Mouse (Mus musculus): ENCODE results near the gene Cops7b. TPM values are rescaled to one million over a fixed set of nuclear protein-coding genes. Genes with fewer than 3 reads are reported as not detected.

Gene Cops7b
- polyA plus RNA-seq, 1 experiment from 2014 or later: 45.4 TPM

DNA sequence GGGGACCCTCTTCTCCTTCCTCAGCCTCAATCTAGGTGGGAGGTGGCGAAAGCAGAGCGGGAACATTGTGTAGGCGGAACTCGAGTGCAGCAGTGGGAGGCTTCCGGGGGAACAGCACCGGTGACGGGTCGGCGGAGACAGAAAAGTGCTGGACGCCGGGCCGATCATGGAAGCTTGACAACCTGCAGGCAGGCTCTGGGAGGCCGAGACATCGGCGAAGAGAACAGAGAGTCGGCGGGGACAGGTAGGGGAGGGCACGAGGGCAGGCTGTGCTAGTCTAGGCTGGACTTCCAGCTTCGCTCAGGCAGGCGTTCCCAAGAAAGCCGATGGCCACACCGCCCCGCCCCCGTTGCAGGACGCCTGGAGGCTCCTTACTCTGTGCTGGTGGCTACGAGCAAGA is 4.3 kb downstream of the Cops7b start:
- under 1% methylated on average over 26 of the region's 26 CpGs for WGBS
- peak overlapping the region; percentile 93 for H3K4me3 ChIP-seq (ENCODE audit: low read length)
- peak overlapping the region; percentile 74 for H3K4me2 ChIP-seq (replicated peaks; ENCODE audit: low read depth, low read length)
- H3K4me1 ChIP-seq (ENCODE audit: insufficient read depth, low read length): peaks cover 17% of the 10 kb centered on the region
- H3K9ac ChIP-seq (replicated peaks; ENCODE audit: low read length): peak overlapping the region; percentile 84
- ATAC-seq (ENCODE audit: low FRiP score, low TSS enrichment): peak; percentile 4; the same call in 1 of the 2 replicates
- H3K27ac ChIP-seq (ENCODE audit: low read length): no peak overlapping the region
- 0 out of 2 replicates have a peak, but pooled peaks cover 2% of the 10 kb centered on the region for H3K36me3 ChIP-seq (ENCODE audit: insufficient read depth, low read length)
- no peaks in the 10 kb centered on the region for H3K27me3 ChIP-seq (ENCODE audit: insufficient read depth, low read length)
- H3K9me3 ChIP-seq (ENCODE audit: low read length): no peaks in the 10 kb centered on the region

DNA sequence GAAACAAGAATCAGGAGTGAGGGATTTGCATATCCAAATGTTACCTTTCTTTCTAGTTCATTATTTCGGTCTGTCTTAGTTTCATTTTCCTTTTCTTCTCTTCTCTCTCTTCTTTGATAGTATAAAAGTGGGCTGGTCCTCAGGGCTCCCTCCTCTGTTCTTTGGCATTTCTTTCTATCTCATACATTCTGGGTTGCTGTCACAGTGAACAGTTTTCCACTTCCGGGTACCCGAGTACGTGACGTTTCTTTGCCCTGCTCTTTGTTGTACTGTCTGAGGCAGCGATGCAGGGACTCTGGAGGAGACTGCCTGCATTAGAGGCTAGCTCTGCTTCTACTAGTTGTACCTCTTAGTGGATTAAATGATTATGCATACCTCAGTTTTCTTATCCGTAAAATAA is 11.8 kb downstream of the Cops7b start:
- Histone ChIP-seq H3K36me3 (ENCODE audit: insufficient read depth, low read length) (peaks cover 24% of the 10 kb centered on the region), H3K9ac (replicated peaks; ENCODE audit: low read length) (no peak overlapping the region), H3K4me2 (replicated peaks; ENCODE audit: low read depth, low read length) (no peak overlapping the region), H3K27me3 (ENCODE audit: insufficient read depth, low read length) (no peaks in the 10 kb centered on the region), H3K4me3 (ENCODE audit: low read length) (no peak overlapping the region), H3K27ac (ENCODE audit: low read length) (no peak overlapping the region), H3K9me3 (ENCODE audit: low read length) (no peaks in the 10 kb centered on the region), H3K4me1 (ENCODE audit: insufficient read depth, low read length) (no peaks in the 10 kb centered on the region)
- no peak for ATAC-seq (ENCODE audit: low FRiP score, low TSS enrichment)
- WGBS: 92% methylated on average over 7 of the region's 7 CpGs

DNA sequence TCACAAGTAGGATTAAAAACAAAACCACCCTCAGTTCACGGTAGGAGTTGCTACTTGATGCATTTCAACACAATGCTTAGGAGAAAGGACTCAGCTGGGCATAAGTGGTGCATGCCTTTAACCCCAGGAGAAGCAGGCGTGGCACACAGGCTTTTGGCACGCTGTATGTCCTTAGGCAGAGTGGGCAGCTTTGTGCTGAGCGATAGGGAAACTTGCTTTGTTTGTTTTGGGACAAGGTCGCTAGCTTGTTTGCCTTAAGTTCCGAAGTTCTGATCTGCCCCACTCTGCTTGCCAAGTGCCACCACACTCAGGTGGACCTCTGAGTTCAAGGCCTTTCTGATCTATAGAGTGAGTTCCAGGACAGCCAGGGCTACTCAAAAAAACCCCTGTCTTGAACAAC is 12.6 kb downstream of the Cops7b start:
- 93% methylated on average over 6 of the region's 6 CpGs for WGBS
- H3K9me3 ChIP-seq (ENCODE audit: low read length): no peaks in the 10 kb centered on the region
- H3K4me1 ChIP-seq (ENCODE audit: insufficient read depth, low read length): no peaks in the 10 kb centered on the region
- H3K4me2 ChIP-seq (replicated peaks; ENCODE audit: low read depth, low read length): no peak overlapping the region
- no peak for ATAC-seq (ENCODE audit: low FRiP score, low TSS enrichment)
- H3K4me3 ChIP-seq (ENCODE audit: low read length): no peak overlapping the region
- no peaks in the 10 kb centered on the region for H3K27me3 ChIP-seq (ENCODE audit: insufficient read depth, low read length)
- peaks cover 31% of the 10 kb centered on the region for H3K36me3 ChIP-seq (ENCODE audit: insufficient read depth, low read length)
- H3K9ac ChIP-seq (replicated peaks; ENCODE audit: low read length): no peak overlapping the region
- no peak overlapping the region for H3K27ac ChIP-seq (ENCODE audit: low read length)

GRCm38 (mm10) chr1:86596512-86596911 is 13.8 kb downstream of the Cops7b start:
- H3K27me3 ChIP-seq (ENCODE audit: insufficient read depth, low read length): no peaks in the 10 kb centered on the region
- H3K4me1 ChIP-seq (ENCODE audit: insufficient read depth, low read length): no peaks in the 10 kb centered on the region
- H3K9ac ChIP-seq (replicated peaks; ENCODE audit: low read length): no peak overlapping the region
- H3K4me2 ChIP-seq (replicated peaks; ENCODE audit: low read depth, low read length): no peak overlapping the region
- H3K27ac ChIP-seq (ENCODE audit: low read length): no peak overlapping the region
- H3K9me3 ChIP-seq (ENCODE audit: low read length): no peaks in the 10 kb centered on the region
- H3K36me3 ChIP-seq (ENCODE audit: insufficient read depth, low read length): peaks cover 41% of the 10 kb centered on the region
- no peak overlapping the region for H3K4me3 ChIP-seq (ENCODE audit: low read length)
- WGBS: 95% methylated on average over 6 of the region's 6 CpGs
- ATAC-seq (ENCODE audit: low FRiP score, low TSS enrichment): no peak

DNA sequence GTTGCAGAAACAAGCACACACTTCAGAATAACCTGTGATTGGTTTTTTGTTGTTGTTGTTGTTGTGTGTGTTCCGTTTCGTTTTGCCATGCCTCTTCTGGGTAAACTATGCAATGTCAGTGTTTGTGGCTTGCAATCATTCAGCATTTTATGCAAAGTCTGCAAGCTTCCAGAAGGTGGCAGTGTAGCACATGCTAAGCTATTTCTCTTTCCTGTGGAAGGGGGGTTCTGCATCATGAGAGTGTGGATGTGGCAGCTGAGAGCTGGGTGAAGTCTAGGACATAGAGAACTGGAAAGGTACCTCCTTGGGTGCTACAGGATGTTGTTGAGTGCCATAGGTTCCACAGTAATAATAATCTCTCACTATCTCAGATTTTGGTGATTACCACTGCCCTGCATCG is 15.8 kb downstream of the Cops7b start:
- WGBS: 75% methylated on average over 3 of the region's 3 CpGs
- Histone ChIP-seq H3K4me2 (replicated peaks; ENCODE audit: low read depth, low read length) (no peak overlapping the region), H3K36me3 (ENCODE audit: insufficient read depth, low read length) (peaks cover 55% of the 10 kb centered on the region), H3K27me3 (ENCODE audit: insufficient read depth, low read length) (no peaks in the 10 kb centered on the region), H3K9me3 (ENCODE audit: low read length) (no peaks in the 10 kb centered on the region), H3K27ac (ENCODE audit: low read length) (no peak overlapping the region), H3K4me3 (ENCODE audit: low read length) (no peak overlapping the region), H3K9ac (replicated peaks; ENCODE audit: low read length) (no peak overlapping the region), H3K4me1 (ENCODE audit: insufficient read depth, low read length) (no peaks in the 10 kb centered on the region)
- no peak for ATAC-seq (ENCODE audit: low FRiP score, low TSS enrichment)

DNA sequence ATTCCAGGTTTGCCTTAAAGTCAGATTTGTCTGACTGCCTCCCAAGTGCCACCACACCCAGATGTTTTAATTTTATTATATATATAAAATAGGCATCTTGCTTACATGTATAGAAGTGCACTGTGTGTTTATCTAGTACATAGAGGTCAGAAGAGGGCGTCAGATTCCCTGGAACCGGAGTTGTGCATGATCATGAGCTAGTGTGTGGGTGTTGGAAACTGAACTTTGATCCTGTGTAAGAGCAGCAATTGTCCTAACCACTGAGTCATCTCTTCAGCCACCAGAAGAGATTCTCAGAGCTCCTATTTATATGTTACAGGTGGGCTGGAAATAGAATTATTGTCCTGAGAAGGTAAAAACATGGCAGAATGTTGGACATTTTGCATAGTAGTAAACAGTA is 17.4 kb downstream of the Cops7b start:
- no peaks in the 10 kb centered on the region for H3K9me3 ChIP-seq (ENCODE audit: low read length)
- H3K27me3 ChIP-seq (ENCODE audit: insufficient read depth, low read length): no peaks in the 10 kb centered on the region
- H3K4me3 ChIP-seq (ENCODE audit: low read length): no peak overlapping the region
- 84% methylated on average over 2 of the region's 2 CpGs for WGBS
- peaks cover 66% of the 10 kb centered on the region for H3K36me3 ChIP-seq (ENCODE audit: insufficient read depth, low read length)
- no peak overlapping the region for H3K27ac ChIP-seq (ENCODE audit: low read length)
- no peak overlapping the region for H3K4me2 ChIP-seq (replicated peaks; ENCODE audit: low read depth, low read length)
- no peaks in the 10 kb centered on the region for H3K4me1 ChIP-seq (ENCODE audit: insufficient read depth, low read length)
- no peak overlapping the region for H3K9ac ChIP-seq (replicated peaks; ENCODE audit: low read length)
- ATAC-seq (ENCODE audit: low FRiP score, low TSS enrichment): no peak

DNA sequence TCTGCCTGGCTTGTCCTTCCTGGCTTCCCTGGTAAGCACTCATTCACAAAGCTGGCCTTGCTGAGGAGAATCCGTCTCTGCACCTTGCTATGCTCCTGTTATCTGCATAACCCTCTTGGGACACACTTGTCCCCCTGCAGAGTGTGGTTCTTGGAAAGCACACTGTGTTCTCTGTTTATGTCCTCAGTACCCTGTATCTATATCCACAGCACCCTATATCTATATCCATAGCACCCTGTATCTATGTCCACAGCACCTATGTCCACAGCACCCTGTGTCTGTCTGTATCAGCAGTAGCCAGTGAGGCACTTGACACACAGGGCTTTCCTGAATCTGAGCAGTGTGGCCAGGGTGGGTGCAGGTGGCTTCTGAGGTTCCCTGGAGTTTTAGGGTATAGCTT is 28.2 kb downstream of the Cops7b start:
- peaks cover 11% of the 10 kb centered on the region for H3K36me3 ChIP-seq (ENCODE audit: insufficient read depth, low read length)
- no peak overlapping the region for H3K4me2 ChIP-seq (replicated peaks; ENCODE audit: low read depth, low read length)
- no peak for ATAC-seq (ENCODE audit: low FRiP score, low TSS enrichment)
- no peak overlapping the region for H3K27ac ChIP-seq (ENCODE audit: low read length)
- 80% methylated on average over 1 of the region's 1 CpGs for WGBS
- no peaks in the 10 kb centered on the region for H3K9me3 ChIP-seq (ENCODE audit: low read length)
- no peak overlapping the region for H3K4me3 ChIP-seq (ENCODE audit: low read length)
- H3K4me1 ChIP-seq (ENCODE audit: insufficient read depth, low read length): no peaks in the 10 kb centered on the region
- no peak overlapping the region for H3K9ac ChIP-seq (replicated peaks; ENCODE audit: low read length)
- no peaks in the 10 kb centered on the region for H3K27me3 ChIP-seq (ENCODE audit: insufficient read depth, low read length)

DNA sequence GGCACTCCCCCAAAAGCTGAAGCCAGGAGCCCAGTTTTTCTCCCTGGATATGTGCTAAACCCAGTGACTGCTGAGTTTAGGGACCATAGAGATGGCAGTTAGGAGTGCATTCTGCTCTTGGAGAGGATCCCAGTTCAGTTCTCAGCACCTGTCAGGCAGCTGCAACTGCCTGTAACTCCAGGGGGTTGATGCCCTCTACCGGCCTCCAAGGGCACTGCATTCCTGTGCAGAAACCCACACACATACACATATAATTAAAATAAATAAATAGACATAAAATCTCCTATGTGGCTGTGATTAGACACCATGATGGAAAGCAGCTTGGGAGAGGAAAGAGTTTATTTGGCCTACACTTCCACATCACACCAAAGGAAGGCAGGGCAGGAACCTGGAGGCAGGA is 29.4 kb downstream of the Cops7b start:
- no peaks in the 10 kb centered on the region for H3K27me3 ChIP-seq (ENCODE audit: insufficient read depth, low read length)
- H3K4me1 ChIP-seq (ENCODE audit: insufficient read depth, low read length): no peaks in the 10 kb centered on the region
- H3K4me2 ChIP-seq (replicated peaks; ENCODE audit: low read depth, low read length): no peak overlapping the region
- H3K4me3 ChIP-seq (ENCODE audit: low read length): no peak overlapping the region
- 73% methylated on average over 1 of the region's 1 CpGs for WGBS
- no peak overlapping the region for H3K9ac ChIP-seq (replicated peaks; ENCODE audit: low read length)
- H3K27ac ChIP-seq (ENCODE audit: low read length): no peak overlapping the region
- no peaks in the 10 kb centered on the region for H3K9me3 ChIP-seq (ENCODE audit: low read length)
- no peak for ATAC-seq (ENCODE audit: low FRiP score, low TSS enrichment)
- peaks cover 9% of the 10 kb centered on the region for H3K36me3 ChIP-seq (ENCODE audit: insufficient read depth, low read length)

GRCm38 (mm10) chr1:86614269-86614668 is 31.6 kb downstream of the Cops7b start:
- Histone ChIP-seq H3K27ac (ENCODE audit: low read length) (no peak overlapping the region), H3K27me3 (ENCODE audit: insufficient read depth, low read length) (no peaks in the 10 kb centered on the region), H3K9ac (replicated peaks; ENCODE audit: low read length) (no peak overlapping the region), H3K36me3 (ENCODE audit: insufficient read depth, low read length) (no peaks in the 10 kb centered on the region), H3K9me3 (ENCODE audit: low read length) (no peaks in the 10 kb centered on the region), H3K4me3 (ENCODE audit: low read length) (no peak overlapping the region), H3K4me2 (replicated peaks; ENCODE audit: low read depth, low read length) (no peak overlapping the region), H3K4me1 (ENCODE audit: insufficient read depth, low read length) (no peaks in the 10 kb centered on the region)
- ATAC-seq (ENCODE audit: low FRiP score, low TSS enrichment): no peak

DNA sequence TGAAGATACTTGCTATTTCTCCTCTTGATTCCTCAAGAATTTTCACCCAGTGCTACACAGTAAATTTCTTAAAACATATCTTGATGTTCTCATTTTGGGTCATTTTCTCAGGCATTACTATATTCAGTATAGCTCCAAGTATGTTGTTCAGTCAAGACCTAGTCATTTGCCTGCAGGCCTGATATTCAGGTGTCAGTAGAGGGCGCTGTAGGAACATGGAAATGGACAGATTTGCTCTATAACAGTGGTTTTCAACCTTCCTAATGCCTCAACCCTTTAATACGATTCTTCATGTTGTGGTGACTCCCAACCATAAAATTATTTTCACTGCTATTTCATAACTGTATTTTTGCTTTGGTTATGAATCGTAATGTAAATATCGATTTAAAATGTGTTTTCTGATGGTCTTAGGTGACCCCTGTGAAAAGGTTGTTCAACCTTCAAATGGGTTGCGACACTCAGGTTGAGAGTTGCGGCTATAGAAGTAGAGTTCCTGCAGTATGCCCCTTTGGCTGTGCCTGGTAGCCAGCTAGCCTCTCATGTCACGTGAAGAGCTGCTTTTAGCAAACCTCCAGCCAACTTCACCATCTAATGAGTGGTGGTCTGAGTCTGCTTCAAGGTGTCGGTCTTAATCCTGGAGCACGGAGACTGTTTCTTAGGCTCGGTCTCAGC is 35.9 kb downstream of the Cops7b start:
- Histone ChIP-seq H3K4me1 (ENCODE audit: insufficient read depth, low read length) (peaks cover 7% of the 10 kb centered on the region; the same call in 1 of the 2 replicates), H3K27me3 (ENCODE audit: insufficient read depth, low read length) (no peaks in the 10 kb centered on the region), H3K4me2 (replicated peaks; ENCODE audit: low read depth, low read length) (no peak overlapping the region), H3K9me3 (ENCODE audit: low read length) (no peaks in the 10 kb centered on the region), H3K9ac (replicated peaks; ENCODE audit: low read length) (no peak overlapping the region), H3K36me3 (ENCODE audit: insufficient read depth, low read length) (no peaks in the 10 kb centered on the region), H3K27ac (ENCODE audit: low read length) (no peak overlapping the region), H3K4me3 (ENCODE audit: low read length) (no peak overlapping the region)
- ATAC-seq (ENCODE audit: low FRiP score, low TSS enrichment): no peak
- WGBS: 59% methylated on average over 10 of the region's 10 CpGs
